Mouse (Mus musculus): ENCODE measurements around the gene Hirip3. TPM values are rescaled to one million over a fixed set of nuclear protein-coding genes. Genes with fewer than 3 reads are reported as not detected.

The Hirip3 gene
- polyA plus RNA-seq (2012; rRNA removed), result 6.8 and 9.7 TPM in 2 replicates

GRCm38 (mm10) chr7:126861429-126862130 is at the start of gene Hirip3:
Gene Hirip3 (plus strand): TSS chr7:126861972.

GRCm38 (mm10) chr7:126831539-126831938 is 30.2 kb upstream of the Hirip3 start, which contains the start of gene 4930451I11Rik:
Gene 4930451I11Rik (minus strand): TSS chr7:126831639.

GRCm38 (mm10) chr7:126847116-126847420 is 14.7 kb upstream of the Hirip3 start, which contains the start of gene Doc2a:
Gene Doc2a (plus strand): TSS chr7:126847416.

GRCm38 (mm10) chr7:126862147-126862784 is 494 bp downstream of the Hirip3 start, which contains the start of gene Ino80e:
Gene Ino80e (minus strand): TSS chr7:126862377.

GRCm38 (mm10) chr7:126884286-126885164 is 22.8 kb downstream of the Hirip3 start, which contains the start of gene Taok2:
Gene Taok2 (minus strand): TSS chr7:126884703.

Other genes with a start within 250 kb of the Hirip3 start
- gene Nupr1, start 231.1 kb upstream of the Hirip3 start, polyA plus RNA-seq (2012; rRNA removed), result 137 and 141 TPM in 2 replicates
- gene Sgf29, start 212.7 kb upstream of the Hirip3 start, polyA plus RNA-seq (2012; rRNA removed), result 61.1 and 76.7 TPM in 2 replicates
- gene Sult1a1, start 185.5 kb upstream of the Hirip3 start, polyA plus RNA-seq (2012; rRNA removed), result 267 and 274 TPM in 2 replicates
- gene Bola2, start 166.6 kb upstream of the Hirip3 start, polyA plus RNA-seq (2012; rRNA removed), result 64.6 and 66.5 TPM in 2 replicates
- 36.8 and 37.9 TPM in 2 replicates for gene Slx1b, start 166.2 kb upstream of the Hirip3 start, polyA plus RNA-seq (2012; rRNA removed)
- gene Coro1a, start 154.2 kb upstream of the Hirip3 start, polyA plus RNA-seq (2012; rRNA removed), result 84.8 and 89.6 TPM in 2 replicates
- 651 and 659 TPM in 2 replicates for gene Mapk3, start 102.4 kb upstream of the Hirip3 start, polyA plus RNA-seq (2012; rRNA removed)
- 9.4 and 26.3 TPM in 2 replicates for gene Gdpd3, start 95.6 kb upstream of the Hirip3 start, polyA plus RNA-seq (2012; rRNA removed)
- 414 and 445 TPM in 2 replicates for gene Ypel3, start 85.0 kb upstream of the Hirip3 start, polyA plus RNA-seq (2012; rRNA removed)
- 4.6 and 5.0 TPM in 2 replicates for gene Tbx6, start 80.5 kb upstream of the Hirip3 start, polyA plus RNA-seq (2012; rRNA removed)
- gene Ppp4c, start 69.5 kb upstream of the Hirip3 start, polyA plus RNA-seq (2012; rRNA removed), result 190 and 210 TPM in 2 replicates
- 2.6 and 3.6 TPM in 2 replicates for gene Fam57b, start 64.3 kb upstream of the Hirip3 start, polyA plus RNA-seq (2012; rRNA removed)
- gene 4930451I11Rik, start 30.3 kb upstream of the Hirip3 start, polyA plus RNA-seq (2012; rRNA removed), result not detected in 2 replicates
- gene Doc2a, start 14.6 kb upstream of the Hirip3 start, polyA plus RNA-seq (2012; rRNA removed), result not detected in 2 replicates
- 53.1 and 56.0 TPM in 2 replicates for gene Ino80e, start 405 bp downstream of the Hirip3 start, polyA plus RNA-seq (2012; rRNA removed)
- gene Taok2, start 22.7 kb downstream of the Hirip3 start, polyA plus RNA-seq (2012; rRNA removed), result 99.3 and 107 TPM in 2 replicates
- 109 and 125 TPM in 2 replicates for gene Tmem219, start 60.9 kb downstream of the Hirip3 start, polyA plus RNA-seq (2012; rRNA removed)
- 15.5 and 21.3 TPM in 2 replicates for gene Kctd13, start 66.9 kb downstream of the Hirip3 start, polyA plus RNA-seq (2012; rRNA removed)
- gene Asphd1, start 87.6 kb downstream of the Hirip3 start, polyA plus RNA-seq (2012; rRNA removed), result 0.51 and 0.92 TPM in 2 replicates
- 5.1 and 5.3 TPM in 2 replicates for gene Sez6l2, start 88.6 kb downstream of the Hirip3 start, polyA plus RNA-seq (2012; rRNA removed)
- 248 and 339 TPM in 2 replicates for gene Cdipt, start 113.9 kb downstream of the Hirip3 start, polyA plus RNA-seq (2012; rRNA removed)
- 0.65 and 0.88 TPM in 2 replicates for gene Cdiptos, start 114.1 kb downstream of the Hirip3 start, polyA plus RNA-seq (2012; rRNA removed)
- gene Mvp, start 152.6 kb downstream of the Hirip3 start, polyA plus RNA-seq (2012; rRNA removed), result 270 and 280 TPM in 2 replicates
- 3.0 and 4.5 TPM in 2 replicates for gene Pagr1b, start 154.5 kb downstream of the Hirip3 start, polyA plus RNA-seq (2012; rRNA removed)
- 0.86 and 12.8 TPM in 2 replicates for gene Pagr1a, start 155.4 kb downstream of the Hirip3 start, polyA plus RNA-seq (2012; rRNA removed)
- gene Gm42742, start 159.1 kb downstream of the Hirip3 start, polyA plus RNA-seq (2012; rRNA removed), result 35.5 and 40.3 TPM in 2 replicates
- gene Prrt2, start 159.2 kb downstream of the Hirip3 start, polyA plus RNA-seq (2012; rRNA removed), result 7.0 and 8.9 TPM in 2 replicates
- gene Maz, start 165.1 kb downstream of the Hirip3 start, polyA plus RNA-seq (2012; rRNA removed), result 182 and 234 TPM in 2 replicates
- gene Kif22, start 180.5 kb downstream of the Hirip3 start, polyA plus RNA-seq (2012; rRNA removed), result 6.3 and 6.9 TPM in 2 replicates
- gene Zg16, start 225.4 kb downstream of the Hirip3 start, polyA plus RNA-seq (2012; rRNA removed), result 4,054 and 4,768 TPM in 2 replicates
- 21.2 and 21.4 TPM in 2 replicates for gene AI467606, start 229.4 kb downstream of the Hirip3 start, polyA plus RNA-seq (2012; rRNA removed)

Measured in colon, adult 2 months (tissue).